Mouse (Mus musculus) limb, embryonic 15.5 days (tissue): ENCODE data around the gene Nit1. TPM values are rescaled to one million over a fixed set of nuclear protein-coding genes. Genes with fewer than 3 reads are reported as not detected.

Experiments used
- ATAC-seq: fragments of 200-750 bp; cut with Nextera tagmentation; 2 replicates; pipeline ENCODE4 v1.8.0; 2017; ENCODE audit warnings: low read depth, moderate TSS enrichment; ENCODE audit not compliant: insufficient number of reproducible peaks, low FRiP score, low TSS enrichment
- H3K27ac ChIP-seq: fragments of 300-500 bp; sonication (generic); 2 replicates; pipeline ENCODE4 v1.5.1; 2015; ENCODE audit warnings: moderate library complexity, mild to moderate bottlenecking, inconsistent platforms
- H3K27me3 ChIP-seq: fragments of 300-500 bp; sonication (generic); 2 replicates; pipeline ENCODE4 v1.6.1; 2015; ENCODE audit warnings: inconsistent platforms
- H3K36me3 ChIP-seq: fragments of 300-500 bp; sonication (generic); 2 replicates; pipeline ENCODE4 v1.6.1; 2015; ENCODE audit warnings: inconsistent platforms
- H3K4me1 ChIP-seq: fragments of 300-500 bp; sonication (generic); 2 replicates; pipeline ENCODE4 v1.6.1; 2015; ENCODE audit warnings: inconsistent platforms
- H3K4me2 ChIP-seq: fragments of 300-500 bp; sonication (generic); 2 replicates; pipeline ENCODE4 v1.6.1; 2015; ENCODE audit warnings: mild to moderate bottlenecking, inconsistent platforms
- H3K4me3 ChIP-seq: fragments of 300-500 bp; sonication (generic); 2 replicates; pipeline ENCODE4 v1.5.1; 2015; ENCODE audit warnings: mild to moderate bottlenecking, inconsistent platforms
- H3K9ac ChIP-seq: fragments of 300-500 bp; sonication (generic); 2 replicates; pipeline ENCODE4 v1.6.1; 2015; ENCODE audit warnings: inconsistent platforms
- H3K9me3 ChIP-seq: fragments of 300-500 bp; sonication (generic); 2 replicates; pipeline ENCODE4 v1.6.1; 2016; ENCODE audit warnings: inconsistent platforms
- WGBS: fragments of 180-500 bp; shearing (Covaris S2); methylation state at CpG from one replicate; pipeline ENCODE4 v1.1.7; 2015; 5-methylcytosine and 5-hydroxymethylcytosine counted together
- polyA plus RNA-seq: library from polyadenylated mRNA; unstranded; fragments of >200 nt; fragmentation: Nextera tagmentation; extraction: Ambion mirVana; gene quantifications from 2 replicates; pipeline ENCODE4 v1.2.1, GENCODE M21; 2015

Gene Nit1
- polyA plus RNA-seq, 1 experiment from 2014 or later: 38.8 TPM

- Histone ChIP-seq H3K4me2 (0 out of 2 replicates have a peak overlapping the region, but pooled peaks have one; percentile 14), H3K9ac (no peak overlapping the region), H3K9me3 (no peaks in the 10 kb centered on the region), H3K27ac (peak overlapping the region; percentile 43; the same call in 1 of the 2 replicates), H3K36me3 (no peaks in the 10 kb centered on the region), H3K4me3 (peak overlapping the region; percentile 26; the same call in 1 of the 2 replicates), H3K4me1 (peaks cover 18% of the 10 kb centered on the region; the same call in 1 of the 2 replicates), H3K27me3 (peaks cover 31% of the 10 kb centered on the region)
- ATAC-seq: no peak
- 54% methylated on average over 3 of the region's 3 CpGs for WGBS
Observed at GRCm38 (mm10) chr1:171372880-171373279, 27.4 kb upstream of the Nit1 start.

- Histone ChIP-seq H3K4me3 (peak within 1 kb of the TSS; percentile 26), H3K4me1 (peaks cover 12% of the 10 kb centered on the region; the same call in 1 of the 2 replicates), H3K27ac (peak within 1 kb of the TSS; percentile 54; the same call in 1 of the 2 replicates), H3K4me2 (peak within 1 kb of the TSS; percentile 17), H3K9ac (no peak within 1 kb of the TSS), H3K36me3 (no peaks in the 10 kb centered on the region), H3K27me3 (peaks cover 41% of the 10 kb centered on the region), H3K9me3 (no peaks in the 10 kb centered on the region)
- WGBS: 36% methylated on average over 20 of the region's 20 CpGs
- ATAC-seq: no peak
Observed at GRCm38 (mm10) chr1:171369845-171370556, 24.6 kb upstream of the Nit1 start, which contains the start of gene Nectin4. Gene Nectin4 (plus strand): TSS chr1:171370099.

- H3K4me1 ChIP-seq: peaks cover 9% of the 10 kb centered on the region
- no peak for ATAC-seq
- no peaks in the 10 kb centered on the region for H3K36me3 ChIP-seq
- H3K9ac ChIP-seq: no peak overlapping the region
- no peak overlapping the region for H3K27ac ChIP-seq
- no peaks in the 10 kb centered on the region for H3K9me3 ChIP-seq
- 66% methylated on average over 7 of the region's 7 CpGs for WGBS
- peaks cover 28% of the 10 kb centered on the region for H3K27me3 ChIP-seq
- H3K4me2 ChIP-seq: no peak overlapping the region
- H3K4me3 ChIP-seq: no peak overlapping the region
Observed at GRCm38 (mm10) chr1:171365934-171366333, 20.5 kb upstream of the Nit1 start.

GRCm38 (mm10) chr1:171361106-171362103, 16.0 kb upstream of the Nit1 start:
- 23% methylated on average over 16 of the region's 16 CpGs for WGBS
- Histone ChIP-seq H3K9me3 (no peaks in the 10 kb centered on the region), H3K27me3 (peaks cover 12% of the 10 kb centered on the region; the same call in 1 of the 2 replicates), H3K9ac (peak overlapping the region; percentile 44), H3K4me3 (peak overlapping the region; percentile 52), H3K4me1 (peaks cover 20% of the 10 kb centered on the region), H3K4me2 (peak overlapping the region; percentile 68), H3K27ac (peak overlapping the region; percentile 75), H3K36me3 (peaks cover 22% of the 10 kb centered on the region)
- ATAC-seq: no peak

- Histone ChIP-seq H3K4me2 (peak within 1 kb of the TSS; percentile 68), H3K4me1 (peaks cover 20% of the 10 kb centered on the region), H3K27me3 (peaks cover 5% of the 10 kb centered on the region; the same call in 1 of the 2 replicates), H3K36me3 (peaks cover 24% of the 10 kb centered on the region), H3K9ac (peak within 1 kb of the TSS; percentile 52), H3K27ac (peak within 1 kb of the TSS; percentile 75), H3K4me3 (peak within 1 kb of the TSS; percentile 52), H3K9me3 (no peaks in the 10 kb centered on the region)
- peak; percentile 86 for ATAC-seq
- under 1% methylated on average over 21 of the region's 21 CpGs for WGBS
Observed at GRCm38 (mm10) chr1:171360656-171361055, 15.2 kb upstream of the Nit1 start, which contains the start of gene Klhdc9. Gene Klhdc9 (minus strand): TSS chr1:171360798.

GRCm38 (mm10) chr1:171360253-171360652, 14.8 kb upstream of the Nit1 start:
- H3K36me3 ChIP-seq: peaks cover 24% of the 10 kb centered on the region
- 8% methylated on average over 26 of the region's 26 CpGs for WGBS
- H3K9ac ChIP-seq: peak overlapping the region; percentile 52
- peaks cover 2% of the 10 kb centered on the region; the same call in 1 of the 2 replicates for H3K27me3 ChIP-seq
- H3K4me1 ChIP-seq: peaks cover 20% of the 10 kb centered on the region
- peak; percentile 20; the same call in 1 of the 2 replicates for ATAC-seq
- H3K4me2 ChIP-seq: peak overlapping the region; percentile 68
- H3K27ac ChIP-seq: peak overlapping the region; percentile 75; the same call in 1 of the 2 replicates
- no peaks in the 10 kb centered on the region for H3K9me3 ChIP-seq
- peak overlapping the region; percentile 52 for H3K4me3 ChIP-seq

GRCm38 (mm10) chr1:171358421-171358820, 13.0 kb upstream of the Nit1 start:
- H3K9me3 ChIP-seq: no peaks in the 10 kb centered on the region
- no peak overlapping the region for H3K9ac ChIP-seq
- no peak for ATAC-seq
- no peaks in the 10 kb centered on the region for H3K27me3 ChIP-seq
- WGBS: 71% methylated on average over 4 of the region's 4 CpGs
- peaks cover 20% of the 10 kb centered on the region for H3K4me1 ChIP-seq
- H3K36me3 ChIP-seq: peaks cover 24% of the 10 kb centered on the region
- H3K4me3 ChIP-seq: no peak overlapping the region
- no peak overlapping the region for H3K27ac ChIP-seq
- no peak overlapping the region for H3K4me2 ChIP-seq

GRCm38 (mm10) chr1:171356814-171357213, 11.4 kb upstream of the Nit1 start:
- H3K36me3 ChIP-seq: peaks cover 24% of the 10 kb centered on the region
- H3K4me1 ChIP-seq: peaks cover 15% of the 10 kb centered on the region
- no peaks in the 10 kb centered on the region for H3K27me3 ChIP-seq
- 84% methylated on average over 2 of the region's 2 CpGs for WGBS
- H3K4me2 ChIP-seq: no peak overlapping the region
- no peak for ATAC-seq
- H3K9me3 ChIP-seq: no peaks in the 10 kb centered on the region
- no peak overlapping the region for H3K9ac ChIP-seq
- no peak overlapping the region for H3K27ac ChIP-seq
- no peak overlapping the region for H3K4me3 ChIP-seq

GRCm38 (mm10) chr1:171355812-171356340, 10.4 kb upstream of the Nit1 start:
- H3K4me2 ChIP-seq: no peak overlapping the region
- peaks cover 24% of the 10 kb centered on the region for H3K36me3 ChIP-seq
- peaks cover 10% of the 10 kb centered on the region for H3K4me1 ChIP-seq
- ATAC-seq: no peak
- 74% methylated on average over 5 of the region's 5 CpGs for WGBS
- H3K27ac ChIP-seq: no peak overlapping the region
- no peaks in the 10 kb centered on the region for H3K27me3 ChIP-seq
- no peak overlapping the region for H3K4me3 ChIP-seq
- no peak overlapping the region for H3K9ac ChIP-seq
- H3K9me3 ChIP-seq: no peaks in the 10 kb centered on the region

GRCm38 (mm10) chr1:171349210-171349609, 3.8 kb upstream of the Nit1 start:
- Histone ChIP-seq H3K4me1 (peaks cover 23% of the 10 kb centered on the region), H3K4me3 (no peak overlapping the region), H3K27me3 (no peaks in the 10 kb centered on the region), H3K4me2 (no peak overlapping the region), H3K9ac (no peak overlapping the region), H3K27ac (no peak overlapping the region), H3K36me3 (peaks cover 5% of the 10 kb centered on the region; the same call in 1 of the 2 replicates), H3K9me3 (peaks cover 5% of the 10 kb centered on the region; the same call in 1 of the 2 replicates)
- 91% methylated on average over 2 of the region's 2 CpGs for WGBS
- ATAC-seq: no peak

- Histone ChIP-seq H3K27me3 (no peaks in the 10 kb centered on the region), H3K36me3 (peaks cover 5% of the 10 kb centered on the region; the same call in 1 of the 2 replicates), H3K4me1 (peaks cover 28% of the 10 kb centered on the region), H3K27ac (no peak overlapping the region), H3K4me2 (no peak overlapping the region), H3K9me3 (peaks cover 5% of the 10 kb centered on the region; the same call in 1 of the 2 replicates), H3K9ac (no peak overlapping the region), H3K4me3 (no peak overlapping the region)
- 94% methylated on average over 3 of the region's 3 CpGs for WGBS
- no peak for ATAC-seq
Observed at GRCm38 (mm10) chr1:171348665-171349064, 3.2 kb upstream of the Nit1 start.
